Mouse (Mus musculus) layer of hippocampus, adult 9-11 months (tissue): Measurements from ENCODE around the gene Naip2.

Experiments
- DNase-seq: peaks from one replicate; pipeline ENCODE4 v3.0.0; 2022

Naip2 gene

GRCm38 (mm10) chr13:100107652-100108472 is 94.0 kb downstream of the Naip2 start, which contains the start of gene Serf1:
Gene Serf1 (plus strand): TSS chr13:100108012.
- DNase-seq: peak; percentile 78

GRCm38 (mm10) chr13:100103748-100104254 is 98.1 kb downstream of the Naip2 start, which contains the start of gene Bdp1:
Gene Bdp1 (minus strand): TSS chr13:100104070.
- DNase-seq: peak; percentile 91

DNA sequence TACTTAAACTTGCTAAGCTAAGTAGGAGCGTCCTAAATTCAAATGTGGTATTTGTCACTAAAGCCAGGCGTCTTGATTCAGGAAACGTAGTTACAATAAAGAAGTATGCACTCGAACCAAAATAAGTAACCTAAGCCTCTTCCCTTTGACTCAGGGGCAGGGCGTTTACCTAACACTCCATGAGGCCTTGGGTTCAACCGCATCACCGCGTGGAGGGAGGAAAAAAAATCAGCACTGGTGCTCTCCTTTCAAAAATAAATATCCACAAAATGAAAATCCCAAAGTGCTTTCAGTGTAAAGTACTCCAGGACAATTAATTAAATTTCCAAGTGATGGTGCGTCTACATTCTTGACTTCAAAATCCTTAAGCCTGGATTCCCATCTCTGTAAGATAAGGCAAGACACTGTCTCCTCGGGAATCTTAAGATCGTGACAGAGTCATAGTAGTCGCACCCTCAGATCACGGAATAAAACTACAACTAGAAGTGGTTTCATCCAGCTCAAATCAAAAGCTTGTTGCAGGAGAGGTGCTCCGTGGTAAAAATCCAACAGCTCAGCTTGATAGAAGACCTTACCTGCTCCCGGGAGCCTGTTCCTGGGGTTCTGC is 98.7 kb downstream of the Naip2 start:
- DNase-seq: no peak

- no peak for DNase-seq
These were observed 103.1 kb downstream of the Naip2 start for GRCm38 (mm10) chr13:100098808-100099207.
